Mouse (Mus musculus) small intestine, adult 2 months (tissue): ENCODE results near the gene Vmn1r139. TPM values are rescaled to one million over a fixed set of nuclear protein-coding genes. Genes with fewer than 3 reads are reported as not detected.
"Not testable (repeated sequence)": the region's sequence is repeated elsewhere in the genome, so short reads cannot be mapped to it uniquely, and the experiment has no call there.

Source experiments
- H3K27ac ChIP-seq: fragments of 200-500 bp; 2 replicates; pipeline ENCODE4 v1.5.1; 2012; ENCODE audit warnings: low read depth, low read length, control low read depth, inconsistent platforms; ENCODE audit not compliant: insufficient read depth
- H3K27me3 ChIP-seq: fragments of 200-500 bp; 2 replicates; pipeline ENCODE4 v1.6.1; 2012; ENCODE audit warnings: mild to moderate bottlenecking, moderate library complexity, low read length, inconsistent platforms; ENCODE audit not compliant: control insufficient read depth, insufficient read depth
- H3K36me3 ChIP-seq: fragments of 200-500 bp; 2 replicates; pipeline ENCODE4 v1.6.1; 2012; ENCODE audit warnings: mild to moderate bottlenecking, low read length, control low read depth, inconsistent platforms; ENCODE audit not compliant: control insufficient read depth, insufficient read depth
- H3K4me1 ChIP-seq: fragments of 200-500 bp; 2 replicates; pipeline ENCODE4 v1.6.1; 2012; ENCODE audit warnings: low read length, inconsistent platforms, mixed read lengths; ENCODE audit not compliant: control insufficient read depth, insufficient read depth, insufficient read length
- H3K4me3 ChIP-seq: fragments of 200-500 bp; 2 replicates; pipeline ENCODE4 v1.5.1; 2012; ENCODE audit warnings: low read depth, mild to moderate bottlenecking, control low read depth, inconsistent platforms, low read length, moderate library complexity
- WGBS: fragments of 180-500 bp; shearing (Covaris S2); methylation state at CpG from one replicate; pipeline ENCODE4 v1.1.7; 2018; 5-methylcytosine and 5-hydroxymethylcytosine counted together
- polyA plus RNA-seq: library from polyadenylated mRNA; depleted of rRNA; stranded (reverse); fragments of >200 nt; gene quantifications from 2 replicates; pipeline ENCODE4 v1.2.3, GENCODE M21; 2012; rRNA removed

Gene Vmn1r139
- polyA plus RNA-seq, result not detected in 2 replicates

- not testable (repeated sequence) for H3K4me1 ChIP-seq, H3K4me3 ChIP-seq, H3K36me3 ChIP-seq, H3K27ac ChIP-seq, H3K27me3 ChIP-seq
- no CpG with 5 or more reads among the region's 7 CpGs for WGBS
These were observed at the start of gene Vmn1r139 for GRCm38 (mm10) chr7:22068757-22069156. Gene Vmn1r139 (plus strand): TSS chr7:22069057.

GRCm38 (mm10) chr7:22028797-22029196, 40.1 kb upstream of the Vmn1r139 start, which contains the start of gene Vmn1r138:
Gene Vmn1r138 (minus strand): TSS chr7:22028897.
- not testable (repeated sequence) for H3K36me3 ChIP-seq, H3K27ac ChIP-seq, H3K4me1 ChIP-seq, H3K27me3 ChIP-seq, H3K4me3 ChIP-seq
- WGBS, result no CpG with 5 or more reads among the region's 2 CpGs

- H3K4me1 ChIP-seq, H3K36me3 ChIP-seq, H3K4me3 ChIP-seq, H3K27ac ChIP-seq, H3K27me3 ChIP-seq: not testable (repeated sequence)
- no CpG with 5 or more reads among the region's 1 CpGs for WGBS
These were observed 12.7 kb upstream of the Vmn1r139 start, which contains the start of gene Gm6176 for GRCm38 (mm10) chr7:22056205-22056604. Gene Gm6176 (minus strand): TSS chr7:22056305.

- WGBS, result no CpG with 5 or more reads among the region's 2 CpGs
- H3K27ac ChIP-seq, H3K4me3 ChIP-seq, H3K27me3 ChIP-seq, H3K36me3 ChIP-seq, H3K4me1 ChIP-seq: not testable (repeated sequence)
These were observed 49.3 kb downstream of the Vmn1r139 start, which contains the start of gene Gm16451 for GRCm38 (mm10) chr7:22118145-22118544. Gene Gm16451 (minus strand): TSS chr7:22118245.

- not testable (repeated sequence) for H3K27ac ChIP-seq, H3K4me1 ChIP-seq, H3K4me3 ChIP-seq, H3K36me3 ChIP-seq, H3K27me3 ChIP-seq
- no CpG with 5 or more reads among the region's 5 CpGs for WGBS
These were observed 65.8 kb downstream of the Vmn1r139 start, which contains the start of gene Gm10666 for GRCm38 (mm10) chr7:22134641-22135040. Gene Gm10666 (minus strand): TSS chr7:22134741.

Other genes with a start within 250 kb of the Vmn1r139 start
- gene Vmn1r135, start 236.7 kb upstream of the Vmn1r139 start, polyA plus RNA-seq, result not detected in 2 replicates
- gene Gm5725, start 224.8 kb upstream of the Vmn1r139 start, polyA plus RNA-seq, result not detected in 2 replicates
- not detected in 2 replicates for gene Gm5891, start 147.8 kb upstream of the Vmn1r139 start, polyA plus RNA-seq
- gene Vmn1r137, start 74.5 kb upstream of the Vmn1r139 start, polyA plus RNA-seq, result not detected in 2 replicates
- gene Vmn1r138, start 40.2 kb upstream of the Vmn1r139 start, polyA plus RNA-seq, result not detected in 2 replicates
- not detected in 2 replicates for gene Gm6176, start 12.8 kb upstream of the Vmn1r139 start, polyA plus RNA-seq
- gene Gm16451, start 49.2 kb downstream of the Vmn1r139 start, polyA plus RNA-seq, result not detected in 2 replicates
- not detected in 2 replicates for gene Gm10666, start 65.7 kb downstream of the Vmn1r139 start, polyA plus RNA-seq
- gene Vmn1r142, start 95.0 kb downstream of the Vmn1r139 start, polyA plus RNA-seq, result not detected in 2 replicates
- not detected in 2 replicates for gene Vmn1r143, start 120.3 kb downstream of the Vmn1r139 start, polyA plus RNA-seq
- gene Gm8653, start 132.2 kb downstream of the Vmn1r139 start, polyA plus RNA-seq, result not detected in 2 replicates
- gene Gm8453, start 160.4 kb downstream of the Vmn1r139 start, polyA plus RNA-seq, result not detected in 2 replicates